Mouse (Mus musculus) left cerebral cortex, adult 2 months (tissue): ENCODE measurements around the gene Cep70. TPM values are rescaled to one million over a fixed set of nuclear protein-coding genes. Genes with fewer than 3 reads are reported as not detected.

Source experiments
- DNase-seq, 2 experiments: peaks; one replicate each; pipeline ENCODE4 v3.0.0; 2021 to 2022; ENCODE audit warnings: low spot score in 2 of 2, mixed read lengths in 1 of 2; ENCODE audit errors: extremely low spot score in 1 of 2
- H3K27ac ChIP-seq: fragments of 200-600 bp; 2 replicates; pipeline ENCODE4 v1.8.1; 2022
- H3K4me3 ChIP-seq: fragments of 200-600 bp; 2 replicates; pipeline ENCODE4 v1.8.1; 2022
- CTCF ChIP-seq: fragments of 200-600 bp; IDR thresholded peaks from 2 replicates; pipeline ENCODE4 v1.8.1; 2022; ENCODE audit warnings: antibody characterized with exemption, mild to moderate bottlenecking, moderate library complexity
- intact Hi-C: fragments of 180-260 bp; cut with DNase I; formaldehyde crosslinking; loops from one replicate; pipeline ENCODE4 v1.15.1; 2025
- total RNA-seq, 2 experiments: library from RNA; stranded (reverse); gene quantifications; 2 replicates each; pipeline ENCODE4 v1.2.3; 2021

Gene Cep70
- total RNA-seq, 2 experiments from 2014 or later: 21.2 to 30.6 TPM

- intact Hi-C loops: no loop called here
- TF ChIP-seq CTCF: no peak
- Histone ChIP-seq H3K4me3 (no peak overlapping the region), H3K27ac (no peak overlapping the region)
- no peak for DNase-seq
These were observed 82.2 kb downstream of the Cep70 start for GRCm38 (mm10) chr9:99325208-99325929.

- intact Hi-C loops: no loop called here
- DNase-seq: no peak
- no peak overlapping the region for H3K27ac ChIP-seq
- TF ChIP-seq CTCF: no peak
- H3K4me3 ChIP-seq: no peak overlapping the region
These were observed 82.8 kb downstream of the Cep70 start for GRCm38 (mm10) chr9:99325961-99326360.

GRCm38 (mm10) chr9:99326881-99327280, 83.7 kb downstream of the Cep70 start:
- TF ChIP-seq CTCF: no peak
- no peak for DNase-seq
- intact Hi-C loops: no loop called here
- Histone ChIP-seq H3K27ac (no peak overlapping the region), H3K4me3 (no peak overlapping the region)

- TF ChIP-seq CTCF: no peak
- H3K27ac ChIP-seq: no peak overlapping the region
- no peak overlapping the region for H3K4me3 ChIP-seq
- DNase-seq: no peak
- intact Hi-C loops: no loop called here
These were observed 93.4 kb downstream of the Cep70 start for GRCm38 (mm10) chr9:99336538-99336937.

- intact Hi-C loops: no loop called here
- TF ChIP-seq CTCF: no peak
- Histone ChIP-seq H3K27ac (no peak overlapping the region), H3K4me3 (no peak overlapping the region)
- no peak for DNase-seq
These were observed 95.1 kb downstream of the Cep70 start for GRCm38 (mm10) chr9:99338293-99338692.

- intact Hi-C loops: no loop called here
- DNase-seq: no peak
- H3K4me3 ChIP-seq: no peak overlapping the region
- no peak overlapping the region for H3K27ac ChIP-seq
- peak; percentile 28 for TF ChIP-seq CTCF
These were observed 96.0 kb downstream of the Cep70 start for GRCm38 (mm10) chr9:99339182-99339581.

GRCm38 (mm10) chr9:99340126-99340525, 97.0 kb downstream of the Cep70 start:
- no peak for TF ChIP-seq CTCF
- DNase-seq: no peak
- no peak overlapping the region for H3K4me3 ChIP-seq
- intact Hi-C loops: no loop called here
- H3K27ac ChIP-seq: no peak overlapping the region

- no peak for DNase-seq
- no peak for TF ChIP-seq CTCF
- Histone ChIP-seq H3K27ac (no peak overlapping the region), H3K4me3 (no peak overlapping the region)
- intact Hi-C loops: no loop called here
These were observed 98.4 kb downstream of the Cep70 start for GRCm38 (mm10) chr9:99341600-99341999.

- intact Hi-C loops: no loop called here
- no peak overlapping the region for H3K27ac ChIP-seq
- H3K4me3 ChIP-seq: no peak overlapping the region
- no peak for TF ChIP-seq CTCF
- peak; percentile 54 to 66 for DNase-seq
These were observed 102.2 kb downstream of the Cep70 start for GRCm38 (mm10) chr9:99345351-99345792.

Other genes with a start within 250 kb of the Cep70 start
- gene Gm1123, start 207.7 kb upstream of the Cep70 start, total RNA-seq: not detected
- gene Pik3cb, start 102.7 kb upstream of the Cep70 start, total RNA-seq: 10 to 100 TPM; 23.5 to 25.6 TPM
- not detected for gene Faiml, start 6.1 kb upstream of the Cep70 start, total RNA-seq
- gene Esyt3, start 115.2 kb downstream of the Cep70 start, total RNA-seq: 1 to 10 TPM; 1.7 to 2.1 TPM
- 100 to 1,000 TPM; 166 TPM for gene Mras, start 194.0 kb downstream of the Cep70 start, total RNA-seq
- not detected for gene Nme9, start 208.1 kb downstream of the Cep70 start, total RNA-seq